Mouse (Mus musculus) granulocyte monocyte progenitor cell, adult 5-6 weeks (primary cell): Measurements from ENCODE around the gene Mettl21c. TPM values are rescaled to one million over a fixed set of nuclear protein-coding genes. Genes with fewer than 3 reads are reported as not detected.
A peak's percentile ranks its signal among the peaks of the same experiment; 100 is the strongest.
"Not testable (repeated sequence)": the region's sequence is repeated elsewhere in the genome, so short reads cannot be mapped to it uniquely, and the experiment has no call there.

Experiments
- ATAC-seq: replicated peaks from 2 replicates; pipeline ENCODE4 v1.8.0; 2016; ENCODE audit warnings: mild to moderate bottlenecking, moderate TSS enrichment, inconsistent platforms; ENCODE audit not compliant: poor library complexity, severe bottlenecking
- total RNA-seq, 2 experiments: library from RNA; stranded (forward) in 1 of 2; stranded (reverse) in 1 of 2; fragments of 200-712, 200-1000 nt in 1 of 2; fragments of >200 nt in 1 of 2; fragmentation: Nextera tagmentation in 1 of 2; gene quantifications; 2 replicates each; pipeline ENCODE4 v1.2.3; 2014 to 2017

Mettl21c gene
- 0.94 TPM in 1 of 2 replicates, not detected in the other for total RNA-seq (2014; fragmentation: Nextera tagmentation)
- not detected in 2 replicates for total RNA-seq (2017)

- ATAC-seq, result no peak
These were observed at the start of gene Mettl21c for GRCm38 (mm10) chr1:44019934-44020333. Mettl21c (minus strand) TSS chr1:44020034.

GRCm38 (mm10) chr1:44064625-44065024 lies 44.8 kb upstream of the Mettl21c start:
- peak; percentile 77 for ATAC-seq

GRCm38 (mm10) chr1:44063439-44063838 lies 43.6 kb upstream of the Mettl21c start:
- no peak for ATAC-seq

- ATAC-seq, result no peak
These were observed 42.0 kb upstream of the Mettl21c start, which contains the start of gene Gm8251 for GRCm38 (mm10) chr1:44061836-44062235. Gm8251 (minus strand) TSS chr1:44061936.

GRCm38 (mm10) chr1:44057805-44058204 lies 38.0 kb upstream of the Mettl21c start:
- no peak for ATAC-seq

GRCm38 (mm10) chr1:44046556-44046955 lies 26.7 kb upstream of the Mettl21c start:
- ATAC-seq, result no peak

GRCm38 (mm10) chr1:44045689-44046088 lies 25.9 kb upstream of the Mettl21c start:
- ATAC-seq, result not testable (repeated sequence)

GRCm38 (mm10) chr1:44042555-44042915 lies 22.7 kb upstream of the Mettl21c start:
- ATAC-seq, result peak; percentile 65

- peak; percentile 86 for ATAC-seq
These were observed 22.1 kb upstream of the Mettl21c start for GRCm38 (mm10) chr1:44041797-44042554.

- ATAC-seq, result no peak
These were observed 13.1 kb upstream of the Mettl21c start for GRCm38 (mm10) chr1:44032948-44033347.

GRCm38 (mm10) chr1:44032213-44032612 lies 12.4 kb upstream of the Mettl21c start:
- ATAC-seq, result no peak

GRCm38 (mm10) chr1:44027651-44028050 lies 7.8 kb upstream of the Mettl21c start:
- ATAC-seq, result no peak

GRCm38 (mm10) chr1:44022656-44023055 lies 2.8 kb upstream of the Mettl21c start:
- ATAC-seq, result no peak

- no peak for ATAC-seq
These were observed 4.3 kb downstream of the Mettl21c start for GRCm38 (mm10) chr1:44015556-44015955.

- ATAC-seq, result no peak
These were observed 15.3 kb downstream of the Mettl21c start for GRCm38 (mm10) chr1:44004513-44004912.

- ATAC-seq, result no peak
These were observed 22.8 kb downstream of the Mettl21c start for GRCm38 (mm10) chr1:43996914-43997589.

GRCm38 (mm10) chr1:43971089-43971488 lies 48.7 kb downstream of the Mettl21c start:
- ATAC-seq, result no peak

GRCm38 (mm10) chr1:43969361-43969760 lies 50.5 kb downstream of the Mettl21c start:
- no peak for ATAC-seq

- peak; percentile 48; the same call in 1 of the 2 replicates for ATAC-seq
These were observed 53.1 kb downstream of the Mettl21c start for GRCm38 (mm10) chr1:43966756-43967155.

GRCm38 (mm10) chr1:43964381-43964780 lies 55.5 kb downstream of the Mettl21c start:
- ATAC-seq, result no peak
